Mouse (Mus musculus): ENCODE results near the gene Adgrl2. TPM values are rescaled to one million over a fixed set of nuclear protein-coding genes. Genes with fewer than 3 reads are reported as not detected.

Adgrl2 gene
- polyA plus RNA-seq, 1 experiment, result 16.2 TPM

- Histone ChIP-seq H3K4me3 (ENCODE audit: low read depth, low read length) (no peak overlapping the region), H3K27ac (ENCODE audit: insufficient read depth, low read depth, low read length) (no peak overlapping the region), H3K36me3 (ENCODE audit: control insufficient read depth, insufficient read depth, low read length) (no peaks in the 10 kb centered on the region), H3K4me1 (ENCODE audit: control insufficient read depth, insufficient read depth, insufficient read length, low read length) (no peaks in the 10 kb centered on the region), H3K27me3 (ENCODE audit: control insufficient read depth, insufficient read depth, low read length) (no peaks in the 10 kb centered on the region)
- 80% methylated on average over 14 of the region's 14 CpGs for WGBS
- TF ChIP-seq POLR2A (IDR thresholded peaks at IDR 0.05; ENCODE audit: low read depth, low read length) (no peak), CTCF (IDR thresholded peaks at IDR 0.05; ENCODE audit: extremely low read depth, insufficient read length, insufficient replicate concordance, low read depth, low read length) (no peak)
Observed at GRCm38 (mm10) chr3:148912944-148913684, 77.2 kb downstream of the Adgrl2 start.

DNA sequence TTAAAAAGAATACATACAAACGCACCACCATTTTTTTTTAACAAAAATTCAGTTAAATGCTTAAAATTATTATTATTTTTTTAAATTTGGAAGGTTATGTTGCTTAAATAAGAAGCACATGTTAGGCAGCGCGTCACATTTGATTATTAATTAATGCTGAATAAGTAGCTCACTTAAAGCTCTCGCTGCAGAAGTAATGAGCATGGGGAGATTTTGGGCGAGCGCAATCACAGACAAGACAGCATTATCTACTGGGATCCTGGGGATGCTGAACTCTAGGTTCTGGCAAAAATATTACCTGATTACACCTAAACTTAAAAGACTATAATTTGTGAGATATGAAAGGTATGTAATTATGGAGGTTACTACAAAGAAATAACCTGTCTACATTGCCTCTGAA is 77.8 kb downstream of the Adgrl2 start:
- no peak overlapping the region for H3K27ac ChIP-seq (ENCODE audit: insufficient read depth, low read depth, low read length)
- 95% methylated on average over 6 of the region's 6 CpGs for WGBS
- H3K4me1 ChIP-seq (ENCODE audit: control insufficient read depth, insufficient read depth, insufficient read length, low read length), result no peaks in the 10 kb centered on the region
- TF ChIP-seq POLR2A (IDR thresholded peaks at IDR 0.05; ENCODE audit: low read depth, low read length) (no peak), CTCF (IDR thresholded peaks at IDR 0.05; ENCODE audit: extremely low read depth, insufficient read length, insufficient replicate concordance, low read depth, low read length) (no peak)
- no peak overlapping the region for H3K4me3 ChIP-seq (ENCODE audit: low read depth, low read length)
- no peaks in the 10 kb centered on the region for H3K27me3 ChIP-seq (ENCODE audit: control insufficient read depth, insufficient read depth, low read length)
- no peaks in the 10 kb centered on the region for H3K36me3 ChIP-seq (ENCODE audit: control insufficient read depth, insufficient read depth, low read length)

DNA sequence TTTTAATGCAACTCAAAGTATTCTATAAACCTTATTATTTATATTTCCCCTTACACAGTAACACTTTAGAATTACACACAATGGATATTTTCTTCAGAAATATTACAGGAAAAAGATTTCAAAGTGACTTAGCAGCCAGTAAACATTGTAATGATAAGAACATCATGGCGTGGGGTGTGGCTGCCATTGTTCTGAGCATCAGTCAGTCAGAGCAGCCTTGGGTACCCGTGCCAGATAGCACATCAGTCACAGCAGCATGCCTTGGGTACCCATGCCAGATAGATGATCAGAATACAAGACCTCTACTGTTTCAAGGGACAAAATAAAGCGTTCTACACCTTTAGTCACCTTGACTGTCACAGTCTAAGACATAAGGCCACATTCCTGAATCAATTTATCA is 82.5 kb downstream of the Adgrl2 start:
- Histone ChIP-seq H3K4me1 (ENCODE audit: control insufficient read depth, insufficient read depth, insufficient read length, low read length) (peaks cover 4% of the 10 kb centered on the region; the same call in 1 of the 2 replicates), H3K4me3 (ENCODE audit: low read depth, low read length) (no peak overlapping the region), H3K27ac (ENCODE audit: insufficient read depth, low read depth, low read length) (no peak overlapping the region), H3K36me3 (ENCODE audit: control insufficient read depth, insufficient read depth, low read length) (no peaks in the 10 kb centered on the region), H3K27me3 (ENCODE audit: control insufficient read depth, insufficient read depth, low read length) (no peaks in the 10 kb centered on the region)
- WGBS, result 58% methylated on average over 3 of the region's 3 CpGs
- TF ChIP-seq CTCF (IDR thresholded peaks at IDR 0.05; ENCODE audit: extremely low read depth, insufficient read length, insufficient replicate concordance, low read depth, low read length) (no peak), POLR2A (IDR thresholded peaks at IDR 0.05; ENCODE audit: low read depth, low read length) (no peak)

GRCm38 (mm10) chr3:148907024-148907778 is 83.2 kb downstream of the Adgrl2 start:
- Histone ChIP-seq H3K36me3 (ENCODE audit: control insufficient read depth, insufficient read depth, low read length) (no peaks in the 10 kb centered on the region), H3K27me3 (ENCODE audit: control insufficient read depth, insufficient read depth, low read length) (no peaks in the 10 kb centered on the region), H3K4me1 (ENCODE audit: control insufficient read depth, insufficient read depth, insufficient read length, low read length) (peaks cover 4% of the 10 kb centered on the region; the same call in 1 of the 2 replicates), H3K4me3 (ENCODE audit: low read depth, low read length) (no peak overlapping the region), H3K27ac (ENCODE audit: insufficient read depth, low read depth, low read length) (no peak overlapping the region)
- no peak for TF ChIP-seq CTCF (IDR thresholded peaks at IDR 0.05; ENCODE audit: extremely low read depth, insufficient read length, insufficient replicate concordance, low read depth, low read length)
- TF ChIP-seq POLR2A (IDR thresholded peaks at IDR 0.05; ENCODE audit: low read depth, low read length), result no peak
- WGBS, result 41% methylated on average over 6 of the region's 6 CpGs

- no peaks in the 10 kb centered on the region for H3K27me3 ChIP-seq (ENCODE audit: control insufficient read depth, insufficient read depth, low read length)
- no peak overlapping the region for H3K27ac ChIP-seq (ENCODE audit: insufficient read depth, low read depth, low read length)
- TF ChIP-seq POLR2A (IDR thresholded peaks at IDR 0.05; ENCODE audit: low read depth, low read length) (no peak), CTCF (IDR thresholded peaks at IDR 0.05; ENCODE audit: extremely low read depth, insufficient read length, insufficient replicate concordance, low read depth, low read length) (no peak)
- 76% methylated on average over 13 of the region's 13 CpGs for WGBS
- H3K4me1 ChIP-seq (ENCODE audit: control insufficient read depth, insufficient read depth, insufficient read length, low read length), result peaks cover 4% of the 10 kb centered on the region; the same call in 1 of the 2 replicates
- no peaks in the 10 kb centered on the region for H3K36me3 ChIP-seq (ENCODE audit: control insufficient read depth, insufficient read depth, low read length)
- H3K4me3 ChIP-seq (ENCODE audit: low read depth, low read length), result no peak overlapping the region
Observed at GRCm38 (mm10) chr3:148905906-148906779, 84.2 kb downstream of the Adgrl2 start.

- no peak for TF ChIP-seq CTCF (IDR thresholded peaks at IDR 0.05; ENCODE audit: extremely low read depth, insufficient read length, insufficient replicate concordance, low read depth, low read length)
- TF ChIP-seq POLR2A (IDR thresholded peaks at IDR 0.05; ENCODE audit: low read depth, low read length), result no peak
- 88% methylated on average over 7 of the region's 7 CpGs for WGBS
- no peak overlapping the region for H3K27ac ChIP-seq (ENCODE audit: insufficient read depth, low read depth, low read length)
- no peaks in the 10 kb centered on the region for H3K27me3 ChIP-seq (ENCODE audit: control insufficient read depth, insufficient read depth, low read length)
- H3K4me1 ChIP-seq (ENCODE audit: control insufficient read depth, insufficient read depth, insufficient read length, low read length), result peaks cover 4% of the 10 kb centered on the region; the same call in 1 of the 2 replicates
- no peaks in the 10 kb centered on the region for H3K36me3 ChIP-seq (ENCODE audit: control insufficient read depth, insufficient read depth, low read length)
- H3K4me3 ChIP-seq (ENCODE audit: low read depth, low read length), result no peak overlapping the region
Observed at GRCm38 (mm10) chr3:148905435-148905834, 84.9 kb downstream of the Adgrl2 start.
